Mouse (Mus musculus) liver, embryonic 11.5 days (tissue): ENCODE results near the gene Ubl7. TPM values are rescaled to one million over a fixed set of nuclear protein-coding genes. Genes with fewer than 3 reads are reported as not detected.

Experiments used
- ATAC-seq: fragments of 200-750 bp; cut with Nextera tagmentation; replicated peaks from 2 replicates; pipeline ENCODE4 v1.8.0; 2017; ENCODE audit warnings: moderate number of reproducible peaks, mild to moderate bottlenecking, moderate TSS enrichment, moderate library complexity; ENCODE audit not compliant: low FRiP score
- DNase-seq: peaks from one replicate; pipeline ENCODE4 v3.0.0-alpha.2; 2017; ENCODE audit warnings: low spot score
- H3K27ac ChIP-seq: fragments of 300-500 bp; sonication (generic); 2 replicates; pipeline ENCODE4 v1.5.1; 2014; ENCODE audit warnings: mild to moderate bottlenecking, low read depth, low read length, control low read depth
- H3K27me3 ChIP-seq: fragments of 300-500 bp; sonication (generic); replicated peaks from 2 replicates; pipeline ENCODE4 v1.6.1; 2014; ENCODE audit warnings: low read length, mixed read lengths; ENCODE audit not compliant: control insufficient read depth, insufficient read depth
- H3K36me3 ChIP-seq: fragments of 300-500 bp; sonication (generic); 2 replicates; pipeline ENCODE4 v1.6.1; 2014; ENCODE audit warnings: mild to moderate bottlenecking, low read length, moderate library complexity, mixed read lengths; ENCODE audit not compliant: control insufficient read depth, insufficient read depth
- H3K4me1 ChIP-seq: fragments of 300-500 bp; sonication (generic); replicated peaks from 2 replicates; pipeline ENCODE4 v1.6.1; 2014; ENCODE audit warnings: low read length, mixed read lengths; ENCODE audit not compliant: control insufficient read depth, insufficient read depth
- H3K4me2 ChIP-seq: fragments of 300-500 bp; sonication (generic); 2 replicates; pipeline ENCODE4 v1.6.1; 2014; ENCODE audit warnings: mild to moderate bottlenecking, control low read depth, moderate library complexity
- H3K4me3 ChIP-seq: fragments of 300-500 bp; sonication (generic); 2 replicates; pipeline ENCODE4 v1.5.1; 2014; ENCODE audit warnings: low read depth, low read length, control low read depth
- H3K9ac ChIP-seq: fragments of 300-500 bp; sonication (generic); 2 replicates; pipeline ENCODE4 v1.6.1; 2014; ENCODE audit warnings: low read depth, low read length, control low read depth
- H3K9me3 ChIP-seq: fragments of 300-500 bp; sonication (generic); 2 replicates; pipeline ENCODE4 v1.6.1; 2016; ENCODE audit warnings: low read length, inconsistent platforms, mixed read lengths; ENCODE audit not compliant: control insufficient read depth
- WGBS: fragments of 180-500 bp; shearing (Covaris S2); extraction: QIAGEN DNeasy Blood & Tissue Kit; methylation state at CpG from one replicate; pipeline ENCODE4 v1.1.7; 2014; 5-methylcytosine and 5-hydroxymethylcytosine counted together
- polyA plus RNA-seq: library from polyadenylated mRNA; unstranded; fragments of >200 nt; fragmentation: Nextera tagmentation; extraction: Ambion mirVana; gene quantifications from 2 replicates; pipeline ENCODE4 v1.2.1, GENCODE M21; 2014

The Ubl7 gene
- polyA plus RNA-seq, 1 experiment from 2014 or later = 92.3 TPM

- 79% methylated on average over 3 of the region's 3 CpGs for WGBS
Observed at GRCm38 (mm10) chr9:57901601-57902000, 9.2 kb upstream of the Ubl7 start.

GRCm38 (mm10) chr9:57902132-57902531 lies 8.6 kb upstream of the Ubl7 start:
- ATAC-seq (no peak), DNase-seq (no peak)
- Histone ChIP-seq H3K4me3 (no peak overlapping the region), H3K9ac (no peak overlapping the region), H3K4me1 (peaks cover 5% of the 10 kb centered on the region; the same call in 1 of the 2 replicates), H3K9me3 (no peaks in the 10 kb centered on the region), H3K4me2 (no peak overlapping the region), H3K36me3 (no peaks in the 10 kb centered on the region), H3K27me3 (no peaks in the 10 kb centered on the region), H3K27ac (no peak overlapping the region)
- 78% methylated on average over 4 of the region's 4 CpGs for WGBS

More at GRCm38 (mm10) chr9:57901601-57902000, 9.2 kb upstream of the Ubl7 start:
- no peak for DNase-seq
- no peak for ATAC-seq
- Histone ChIP-seq H3K4me2 (no peak overlapping the region), H3K27me3 (no peaks in the 10 kb centered on the region), H3K9me3 (no peaks in the 10 kb centered on the region), H3K9ac (no peak overlapping the region), H3K4me1 (peaks cover 5% of the 10 kb centered on the region; the same call in 1 of the 2 replicates), H3K4me3 (no peak overlapping the region), H3K27ac (no peak overlapping the region), H3K36me3 (no peaks in the 10 kb centered on the region)

GRCm38 (mm10) chr9:57903589-57904249 lies 7.1 kb upstream of the Ubl7 start:
- H3K4me3 ChIP-seq = no peak overlapping the region
- no peaks in the 10 kb centered on the region for H3K9me3 ChIP-seq
- no peak for ATAC-seq
- H3K4me1 ChIP-seq = peaks cover 5% of the 10 kb centered on the region; the same call in 1 of the 2 replicates
- no peak overlapping the region for H3K4me2 ChIP-seq
- H3K27me3 ChIP-seq = no peaks in the 10 kb centered on the region
- no peak overlapping the region for H3K27ac ChIP-seq
- H3K36me3 ChIP-seq = no peaks in the 10 kb centered on the region
- no peak overlapping the region for H3K9ac ChIP-seq
- no peak for DNase-seq
- WGBS = 67% methylated on average over 8 of the region's 8 CpGs

GRCm38 (mm10) chr9:57904250-57904644 lies 6.5 kb upstream of the Ubl7 start:
- H3K27ac ChIP-seq = no peak overlapping the region
- H3K9ac ChIP-seq = no peak overlapping the region
- DNase-seq (no peak), ATAC-seq (no peak)
- peaks cover 5% of the 10 kb centered on the region; the same call in 1 of the 2 replicates for H3K4me1 ChIP-seq
- no peaks in the 10 kb centered on the region for H3K36me3 ChIP-seq
- WGBS = 71% methylated on average over 5 of the region's 5 CpGs
- H3K4me2 ChIP-seq = no peak overlapping the region
- no peaks in the 10 kb centered on the region for H3K9me3 ChIP-seq
- H3K4me3 ChIP-seq = no peak overlapping the region
- no peaks in the 10 kb centered on the region for H3K27me3 ChIP-seq

GRCm38 (mm10) chr9:57907206-57907605 lies 3.6 kb upstream of the Ubl7 start:
- no peak for DNase-seq
- Histone ChIP-seq H3K36me3 (no peaks in the 10 kb centered on the region), H3K9ac (no peak overlapping the region), H3K4me2 (no peak overlapping the region), H3K9me3 (no peaks in the 10 kb centered on the region), H3K4me1 (peaks cover 5% of the 10 kb centered on the region), H3K27ac (no peak overlapping the region), H3K27me3 (no peaks in the 10 kb centered on the region), H3K4me3 (no peak overlapping the region)
- no peak for ATAC-seq
- WGBS = 56% methylated on average over 6 of the region's 6 CpGs

- no peak for ATAC-seq
- 97% methylated on average over 5 of the region's 5 CpGs for WGBS
- Histone ChIP-seq H3K4me1 (peaks cover 5% of the 10 kb centered on the region), H3K4me3 (no peak overlapping the region), H3K9me3 (no peaks in the 10 kb centered on the region), H3K4me2 (no peak overlapping the region), H3K27me3 (no peaks in the 10 kb centered on the region), H3K27ac (no peak overlapping the region), H3K36me3 (peaks cover 2% of the 10 kb centered on the region; the same call in 1 of the 2 replicates), H3K9ac (no peak overlapping the region)
- DNase-seq = no peak
Observed at GRCm38 (mm10) chr9:57912571-57912970, 1.8 kb downstream of the Ubl7 start.

GRCm38 (mm10) chr9:57921491-57922060 lies 10.8 kb downstream of the Ubl7 start:
- peaks cover 15% of the 10 kb centered on the region for H3K36me3 ChIP-seq
- no peak overlapping the region for H3K9ac ChIP-seq
- no peaks in the 10 kb centered on the region for H3K27me3 ChIP-seq
- H3K4me2 ChIP-seq = no peak overlapping the region
- WGBS = 93% methylated on average over 9 of the region's 9 CpGs
- H3K27ac ChIP-seq = no peak overlapping the region
- no peak overlapping the region for H3K4me3 ChIP-seq
- no peaks in the 10 kb centered on the region for H3K9me3 ChIP-seq
- H3K4me1 ChIP-seq = no peaks in the 10 kb centered on the region
- no peak for DNase-seq
- no peak for ATAC-seq

- DNase-seq (no peak), ATAC-seq (no peak)
- Histone ChIP-seq H3K4me2 (no peak overlapping the region), H3K27ac (no peak overlapping the region), H3K9me3 (no peaks in the 10 kb centered on the region), H3K9ac (no peak overlapping the region), H3K36me3 (peaks cover 15% of the 10 kb centered on the region), H3K4me3 (no peak overlapping the region), H3K4me1 (no peaks in the 10 kb centered on the region), H3K27me3 (no peaks in the 10 kb centered on the region)
- 90% methylated on average over 5 of the region's 5 CpGs for WGBS
Observed at GRCm38 (mm10) chr9:57922381-57922780, 11.6 kb downstream of the Ubl7 start.

- Histone ChIP-seq H3K9ac (no peak overlapping the region), H3K4me1 (no peaks in the 10 kb centered on the region), H3K27me3 (no peaks in the 10 kb centered on the region), H3K4me2 (no peak overlapping the region), H3K9me3 (no peaks in the 10 kb centered on the region), H3K36me3 (peaks cover 15% of the 10 kb centered on the region), H3K27ac (no peak overlapping the region), H3K4me3 (no peak overlapping the region)
- WGBS = 93% methylated on average over 3 of the region's 3 CpGs
- ATAC-seq (no peak), DNase-seq (no peak)
Observed at GRCm38 (mm10) chr9:57923046-57923445, 12.3 kb downstream of the Ubl7 start.
